Mouse (Mus musculus) hindbrain, postnatal 0 days (tissue): ENCODE measurements around the gene Abcb1a. TPM values are rescaled to one million over a fixed set of nuclear protein-coding genes. Genes with fewer than 3 reads are reported as not detected.

Source experiments
- ATAC-seq: fragments of 200-750 bp; cut with Nextera tagmentation; 2 replicates; pipeline ENCODE4 v1.8.0; 2017; ENCODE audit warnings: mild to moderate bottlenecking, moderate TSS enrichment, moderate library complexity
- DNase-seq: peaks from one replicate; pipeline ENCODE4 v3.0.0-alpha.2; 2015; ENCODE audit warnings: low spot score
- H3K27ac ChIP-seq: fragments of 300-500 bp; sonication (generic); 2 replicates; pipeline ENCODE4 v1.5.1; 2014; ENCODE audit warnings: mild to moderate bottlenecking
- H3K27me3 ChIP-seq: fragments of 300-500 bp; sonication (generic); 2 replicates; pipeline ENCODE4 v1.6.1; 2014; ENCODE audit warnings: low read length, mixed read lengths; ENCODE audit not compliant: insufficient read depth
- H3K36me3 ChIP-seq: fragments of 300-500 bp; sonication (generic); 2 replicates; pipeline ENCODE4 v1.6.1; 2014; ENCODE audit warnings: low read length, mixed read lengths; ENCODE audit not compliant: insufficient read depth
- H3K4me1 ChIP-seq: fragments of 300-500 bp; sonication (generic); 2 replicates; pipeline ENCODE4 v1.6.1; 2014; ENCODE audit warnings: antibody characterized with exemption, low read length, mixed read lengths; ENCODE audit not compliant: insufficient read depth
- H3K4me2 ChIP-seq: fragments of 300-500 bp; sonication (generic); 2 replicates; pipeline ENCODE4 v1.6.1; 2014; ENCODE audit warnings: low read depth, mild to moderate bottlenecking, low read length, moderate library complexity, mixed read lengths
- H3K4me3 ChIP-seq: fragments of 300-500 bp; sonication (generic); 2 replicates; pipeline ENCODE4 v1.5.1; 2014; ENCODE audit warnings: low read length
- H3K9ac ChIP-seq: fragments of 300-500 bp; sonication (generic); replicated peaks from 2 replicates; pipeline ENCODE4 v1.6.1; 2014; ENCODE audit warnings: mild to moderate bottlenecking, low read length, moderate library complexity, mixed read lengths
- H3K9me3 ChIP-seq: fragments of 300-500 bp; sonication (generic); 2 replicates; pipeline ENCODE4 v1.6.1; 2016; ENCODE audit warnings: low read length, mixed read lengths
- CTCF ChIP-seq: IDR thresholded peaks from 2 replicates; pipeline ENCODE4 v1.5.1; 2016; ENCODE audit warnings: antibody characterized with exemption, control low read depth, low read depth
- WGBS: fragments of 180-500 bp; shearing (Covaris S2); extraction: QIAGEN DNeasy Blood & Tissue Kit; methylation state at CpG from one replicate; pipeline ENCODE4 v1.1.7; 2014; 5-methylcytosine and 5-hydroxymethylcytosine counted together
- polyA plus RNA-seq: library from polyadenylated mRNA; unstranded; fragments of >200 nt; fragmentation: Nextera tagmentation; extraction: Ambion mirVana; gene quantifications from 2 replicates; pipeline ENCODE4 v1.2.1, GENCODE M21; 2015
- total RNA-seq: library from RNA; depleted of rRNA; stranded (reverse); fragments of >200 nt; gene quantifications from 2 replicates; pipeline ENCODE4 v1.2.3, GENCODE M21; 2014; rRNA removed

Gene Abcb1a
- total and polyA plus RNA-seq, 2 experiments from 2014 or later: 3.0 to 6.6 TPM

DNA sequence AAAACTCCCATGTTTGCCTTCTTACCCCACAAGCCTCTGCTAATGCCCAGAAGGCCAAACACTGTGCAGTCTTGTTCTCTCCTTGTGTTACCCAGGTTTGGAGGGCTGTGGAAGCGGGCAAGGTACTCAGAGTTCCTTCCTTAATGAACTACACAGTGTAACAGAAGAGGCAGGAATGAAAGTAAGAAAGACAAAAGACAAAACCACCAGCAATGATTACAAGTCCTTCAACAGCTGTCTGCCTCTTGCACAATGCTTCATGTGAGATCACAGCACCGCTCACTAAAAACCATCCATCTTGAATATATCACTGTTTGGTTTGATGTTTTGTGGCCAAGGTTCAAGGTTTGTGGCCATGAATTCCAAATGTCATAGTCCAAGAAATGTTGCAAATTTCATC, 118.4 kb downstream of the Abcb1a start:
- TF ChIP-seq CTCF: no peak
- WGBS: 89% methylated on average over 2 of the region's 2 CpGs

GRCm38 (mm10) chr5:8778751-8779150, 118.9 kb downstream of the Abcb1a start:
- Histone ChIP-seq H3K4me1 (no peaks in the 10 kb centered on the region), H3K27ac (no peak overlapping the region), H3K27me3 (no peaks in the 10 kb centered on the region), H3K36me3 (no peaks in the 10 kb centered on the region), H3K4me2 (no peak overlapping the region), H3K4me3 (no peak overlapping the region), H3K9me3 (no peaks in the 10 kb centered on the region), H3K9ac (no peak overlapping the region)
- 75% methylated on average over 2 of the region's 2 CpGs for WGBS
- DNase-seq (no peak), ATAC-seq (no peak)
- no peak for TF ChIP-seq CTCF

More for the DNA sequence above, 118.4 kb downstream of the Abcb1a start:
- Histone ChIP-seq H3K27me3 (no peaks in the 10 kb centered on the region), H3K4me1 (no peaks in the 10 kb centered on the region), H3K9me3 (no peaks in the 10 kb centered on the region), H3K27ac (no peak overlapping the region), H3K4me2 (no peak overlapping the region), H3K4me3 (no peak overlapping the region), H3K36me3 (no peaks in the 10 kb centered on the region), H3K9ac (no peak overlapping the region)
- DNase-seq (no peak), ATAC-seq (no peak)

GRCm38 (mm10) chr5:8792281-8792680, 132.4 kb downstream of the Abcb1a start:
- Histone ChIP-seq H3K27me3 (no peaks in the 10 kb centered on the region), H3K27ac (no peak overlapping the region), H3K4me1 (no peaks in the 10 kb centered on the region), H3K4me2 (no peak overlapping the region), H3K9me3 (no peaks in the 10 kb centered on the region), H3K36me3 (no peaks in the 10 kb centered on the region), H3K4me3 (no peak overlapping the region), H3K9ac (no peak overlapping the region)
- 81% methylated on average over 4 of the region's 4 CpGs for WGBS
- TF ChIP-seq CTCF: no peak
- DNase-seq: no peak
- no peak for ATAC-seq

Other genes with a start within 250 kb of the Abcb1a start
- 8.1 and 11.4 TPM in 2 replicates for gene Dbf4, start 237.4 kb upstream of the Abcb1a start, total RNA-seq
- 10.5 and 10.6 TPM in 2 replicates for gene Dbf4, start 237.4 kb upstream of the Abcb1a start, polyA plus RNA-seq
- gene Slc25a40, start 237.2 kb upstream of the Abcb1a start, total RNA-seq: 8.5 and 11.0 TPM in 2 replicates
- gene Slc25a40, start 237.2 kb upstream of the Abcb1a start, polyA plus RNA-seq: 9.1 and 10.6 TPM in 2 replicates
- 35.5 and 50.1 TPM in 2 replicates for gene Rundc3b, start 37.1 kb upstream of the Abcb1a start, total RNA-seq
- 27.3 and 27.8 TPM in 2 replicates for gene Rundc3b, start 37.1 kb upstream of the Abcb1a start, polyA plus RNA-seq
- gene Abcb1b, start 138.1 kb downstream of the Abcb1a start, total RNA-seq: 0.99 and 1.2 TPM in 2 replicates
- 1.4 and 1.8 TPM in 2 replicates for gene Abcb1b, start 138.1 kb downstream of the Abcb1a start, polyA plus RNA-seq
- 0.72 and 1.4 TPM in 2 replicates for gene Abcb4, start 233.6 kb downstream of the Abcb1a start, total RNA-seq
- gene Abcb4, start 233.6 kb downstream of the Abcb1a start, polyA plus RNA-seq: 1.2 and 1.4 TPM in 2 replicates